Comparison of ENCODE assay signal across 18 mouse cellular contexts in genomic region chr10:86187881-86188280, GRCm38 (mm10).
"Had no signal": no experiment of that assay in that cellular context is flagged by ENCODE, and none has a peak within 500 bp of the region (broad histone marks: within the 10 kb centered on the region; RNA-seq: fewer than 3 reads in every experiment).

No protein-coding gene starts in this region.

- H3K27me3 ChIP-seq: lung, embryonic 15.5 days; midbrain, embryonic 13.5 days; neural tube, embryonic 13.5 days; neural tube, embryonic 15.5 days had no signal

- DNase-seq: liver, postnatal 0 days; lung, adult 2 months; lung, postnatal 14 days; lung, postnatal 36 days; retina, postnatal 1 day; right cerebral cortex, adult 18-20 months; right cerebral cortex, postnatal 4 days; spleen, adult 18-20 months; thymus, adult 18-20 months; thymus, postnatal 14 days; thymus, postnatal 36 days had no signal

- H3K36me3 ChIP-seq: lung, embryonic 15.5 days; midbrain, embryonic 13.5 days; neural tube, embryonic 13.5 days; neural tube, embryonic 15.5 days had no signal

- H3K4me3 ChIP-seq: lung, embryonic 15.5 days; megakaryocyte, embryonic 14.5 days; midbrain, embryonic 13.5 days; myocyte; neural tube, embryonic 13.5 days; neural tube, embryonic 15.5 days had no signal

- ATAC-seq: liver, postnatal 0 days; lung, postnatal 0 days; midbrain, embryonic 13.5 days had no signal
